Mouse (Mus musculus): ENCODE results near the gene Kazn. TPM values are rescaled to one million over a fixed set of nuclear protein-coding genes. Genes with fewer than 3 reads are reported as not detected.

Gene Kazn
- polyA plus RNA-seq, 1 experiment = 3.7 TPM

- no peak overlapping the region for H3K4me3 ChIP-seq (replicated peaks; ENCODE audit: control insufficient read depth, low read depth, low read length)
- WGBS = 84% methylated on average over 3 of the region's 3 CpGs
- H3K4me1 ChIP-seq (ENCODE audit: control insufficient read depth, insufficient read depth, low read length) = no peaks in the 10 kb centered on the region
- no peak for TF ChIP-seq POLR2A (IDR thresholded peaks at IDR 0.05; ENCODE audit: borderline replicate concordance, control insufficient read depth, low read depth, low read length)
- no peak for TF ChIP-seq CTCF (IDR thresholded peaks at IDR 0.05; ENCODE audit: control insufficient read depth, insufficient read depth, low read length)
- H3K27ac ChIP-seq (ENCODE audit: control insufficient read depth, insufficient read depth, low read depth, low read length, poor library complexity) = no peak overlapping the region
Measured at GRCm38 (mm10) chr4:142271506-142271905, 32.3 kb upstream of the Kazn start.

GRCm38 (mm10) chr4:142267832-142268231 lies 28.6 kb upstream of the Kazn start:
- TF ChIP-seq CTCF (IDR thresholded peaks at IDR 0.05; ENCODE audit: control insufficient read depth, insufficient read depth, low read length) = no peak
- TF ChIP-seq POLR2A (IDR thresholded peaks at IDR 0.05; ENCODE audit: borderline replicate concordance, control insufficient read depth, low read depth, low read length) = no peak
- WGBS = 71% methylated on average over 4 of the region's 4 CpGs
- H3K4me3 ChIP-seq (replicated peaks; ENCODE audit: control insufficient read depth, low read depth, low read length) = no peak overlapping the region

GRCm38 (mm10) chr4:142267348-142267819 lies 28.2 kb upstream of the Kazn start:
- no peak overlapping the region for H3K27ac ChIP-seq (ENCODE audit: control insufficient read depth, insufficient read depth, low read depth, low read length, poor library complexity)
- no peak overlapping the region for H3K4me3 ChIP-seq (replicated peaks; ENCODE audit: control insufficient read depth, low read depth, low read length)
- WGBS = 46% methylated on average over 4 of the region's 4 CpGs
- H3K4me1 ChIP-seq (ENCODE audit: control insufficient read depth, insufficient read depth, low read length) = no peaks in the 10 kb centered on the region
- no peak for TF ChIP-seq POLR2A (IDR thresholded peaks at IDR 0.05; ENCODE audit: borderline replicate concordance, control insufficient read depth, low read depth, low read length)

More at GRCm38 (mm10) chr4:142267832-142268231, 28.6 kb upstream of the Kazn start:
- Histone ChIP-seq H3K4me1 (ENCODE audit: control insufficient read depth, insufficient read depth, low read length) (no peaks in the 10 kb centered on the region), H3K27ac (ENCODE audit: control insufficient read depth, insufficient read depth, low read depth, low read length, poor library complexity) (no peak overlapping the region)

- no peak overlapping the region for H3K27ac ChIP-seq (ENCODE audit: control insufficient read depth, insufficient read depth, low read depth, low read length, poor library complexity)
- no peak overlapping the region for H3K4me3 ChIP-seq (replicated peaks; ENCODE audit: control insufficient read depth, low read depth, low read length)
- no peaks in the 10 kb centered on the region for H3K4me1 ChIP-seq (ENCODE audit: control insufficient read depth, insufficient read depth, low read length)
- 87% methylated on average over 7 of the region's 7 CpGs for WGBS
- TF ChIP-seq CTCF (IDR thresholded peaks at IDR 0.05; ENCODE audit: control insufficient read depth, insufficient read depth, low read length) (no peak), POLR2A (IDR thresholded peaks at IDR 0.05; ENCODE audit: borderline replicate concordance, control insufficient read depth, low read depth, low read length) (no peak)
Measured at GRCm38 (mm10) chr4:142264335-142264734, 25.1 kb upstream of the Kazn start.

- Histone ChIP-seq H3K4me3 (replicated peaks; ENCODE audit: control insufficient read depth, low read depth, low read length) (no peak overlapping the region), H3K27ac (ENCODE audit: control insufficient read depth, insufficient read depth, low read depth, low read length, poor library complexity) (no peak overlapping the region), H3K4me1 (ENCODE audit: control insufficient read depth, insufficient read depth, low read length) (no peaks in the 10 kb centered on the region)
- WGBS = 52% methylated on average over 4 of the region's 4 CpGs
- no peak for TF ChIP-seq POLR2A (IDR thresholded peaks at IDR 0.05; ENCODE audit: borderline replicate concordance, control insufficient read depth, low read depth, low read length)
- TF ChIP-seq CTCF (IDR thresholded peaks at IDR 0.05; ENCODE audit: control insufficient read depth, insufficient read depth, low read length) = no peak
Measured at GRCm38 (mm10) chr4:142261725-142262124, 22.5 kb upstream of the Kazn start.

- TF ChIP-seq POLR2A (IDR thresholded peaks at IDR 0.05; ENCODE audit: borderline replicate concordance, control insufficient read depth, low read depth, low read length) (no peak), CTCF (IDR thresholded peaks at IDR 0.05; ENCODE audit: control insufficient read depth, insufficient read depth, low read length) (no peak)
- Histone ChIP-seq H3K27ac (ENCODE audit: control insufficient read depth, insufficient read depth, low read depth, low read length, poor library complexity) (no peak overlapping the region), H3K4me1 (ENCODE audit: control insufficient read depth, insufficient read depth, low read length) (no peaks in the 10 kb centered on the region), H3K4me3 (replicated peaks; ENCODE audit: control insufficient read depth, low read depth, low read length) (no peak overlapping the region)
- WGBS = 90% methylated on average over 10 of the region's 10 CpGs
Measured at GRCm38 (mm10) chr4:142258730-142259129, 19.5 kb upstream of the Kazn start.

- 76% methylated on average over 6 of the region's 6 CpGs for WGBS
- Histone ChIP-seq H3K4me3 (replicated peaks; ENCODE audit: control insufficient read depth, low read depth, low read length) (no peak overlapping the region), H3K27ac (ENCODE audit: control insufficient read depth, insufficient read depth, low read depth, low read length, poor library complexity) (no peak overlapping the region), H3K4me1 (ENCODE audit: control insufficient read depth, insufficient read depth, low read length) (no peaks in the 10 kb centered on the region)
- TF ChIP-seq POLR2A (IDR thresholded peaks at IDR 0.05; ENCODE audit: borderline replicate concordance, control insufficient read depth, low read depth, low read length) (no peak), CTCF (IDR thresholded peaks at IDR 0.05; ENCODE audit: control insufficient read depth, insufficient read depth, low read length) (peak; percentile 39; the same call in 1 of the 2 replicates)
Measured at GRCm38 (mm10) chr4:142254088-142254487, 14.9 kb upstream of the Kazn start.

- no peak for TF ChIP-seq CTCF (IDR thresholded peaks at IDR 0.05; ENCODE audit: control insufficient read depth, insufficient read depth, low read length)
- no peak for TF ChIP-seq POLR2A (IDR thresholded peaks at IDR 0.05; ENCODE audit: borderline replicate concordance, control insufficient read depth, low read depth, low read length)
- no peak overlapping the region; the same call in 1 of the 2 replicates for H3K27ac ChIP-seq (ENCODE audit: control insufficient read depth, insufficient read depth, low read depth, low read length, poor library complexity)
- WGBS = 46% methylated on average over 12 of the region's 12 CpGs
- H3K4me3 ChIP-seq (replicated peaks; ENCODE audit: control insufficient read depth, low read depth, low read length) = no peak overlapping the region
- no peaks in the 10 kb centered on the region for H3K4me1 ChIP-seq (ENCODE audit: control insufficient read depth, insufficient read depth, low read length)
Measured at GRCm38 (mm10) chr4:142251471-142252354, 12.5 kb upstream of the Kazn start.
